Mouse (Mus musculus) gonadal fat pad, adult 2 months (tissue): ENCODE data around the gene Lrfn4. TPM values are rescaled to one million over a fixed set of nuclear protein-coding genes. Genes with fewer than 3 reads are reported as not detected.

Source experiments
- DNase-seq: peaks from one replicate; pipeline ENCODE4 v3.0.0-alpha.2; 2012; ENCODE audit warnings: low read depth
- polyA plus RNA-seq: library from polyadenylated mRNA; depleted of rRNA; stranded (reverse); fragments of >200 nt; gene quantifications from 2 replicates; pipeline ENCODE4 v1.2.3, GENCODE M21; 2012; rRNA removed

Lrfn4 gene
- 10.1 and 11.0 TPM in 2 replicates for polyA plus RNA-seq

DNA sequence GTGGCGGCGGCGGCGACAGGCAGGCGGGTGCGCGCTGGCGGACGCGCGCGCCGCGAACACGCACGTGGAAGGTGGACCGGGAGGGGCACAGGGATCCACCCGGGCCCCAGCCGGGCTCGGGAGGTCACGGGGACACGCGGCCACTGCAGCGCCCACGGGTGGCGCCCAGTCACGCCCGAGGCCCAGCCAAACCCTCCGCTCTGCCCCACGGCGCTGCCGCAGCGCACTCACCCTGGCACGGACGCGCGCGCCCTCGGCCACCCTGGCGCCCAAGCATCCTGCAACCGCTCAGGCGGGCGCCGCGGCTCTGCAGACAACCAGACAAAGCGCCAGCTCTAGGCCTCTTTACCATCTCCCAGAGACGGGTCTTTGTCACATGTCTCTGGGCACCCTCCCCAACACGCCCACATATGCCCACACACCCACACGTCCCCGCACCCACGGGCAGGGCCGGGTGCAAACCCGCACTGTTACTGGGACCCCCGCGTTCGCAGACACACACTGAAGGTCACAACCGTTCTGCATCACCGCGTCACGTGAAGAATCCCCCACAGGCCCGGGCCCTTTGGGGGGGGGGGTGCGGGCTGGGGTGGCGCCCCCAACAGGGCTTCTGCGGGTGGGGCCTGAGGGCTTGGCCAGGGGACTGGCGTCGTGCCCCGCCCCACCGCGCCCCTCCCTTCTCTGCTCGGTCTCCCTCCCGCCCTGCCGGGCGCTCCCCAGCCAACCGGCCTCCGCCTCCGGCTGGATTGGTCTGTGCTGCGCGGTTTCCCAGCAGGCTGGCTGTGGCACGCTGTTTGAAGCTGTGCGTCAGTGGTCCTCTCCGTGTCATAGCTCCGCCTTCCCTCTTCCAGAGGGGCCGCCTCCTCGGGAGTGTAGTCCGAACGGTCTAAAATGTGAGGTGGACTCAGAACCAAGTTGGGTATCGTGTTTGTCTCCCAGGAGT is at the start of gene Lrfn4:
Gene Lrfn4, minus strand, starts transcription at position 517 of the 943 bp plus-strand sequence.
- no peak for DNase-seq

- no peak for DNase-seq
Measured at GRCm38 (mm10) chr19:4658156-4658555, 42.7 kb upstream of the Lrfn4 start.

GRCm38 (mm10) chr19:4646917-4647492 is 31.5 kb upstream of the Lrfn4 start:
- DNase-seq, result no peak

- no peak for DNase-seq
Measured at GRCm38 (mm10) chr19:4644271-4644670, 28.8 kb upstream of the Lrfn4 start.

DNA sequence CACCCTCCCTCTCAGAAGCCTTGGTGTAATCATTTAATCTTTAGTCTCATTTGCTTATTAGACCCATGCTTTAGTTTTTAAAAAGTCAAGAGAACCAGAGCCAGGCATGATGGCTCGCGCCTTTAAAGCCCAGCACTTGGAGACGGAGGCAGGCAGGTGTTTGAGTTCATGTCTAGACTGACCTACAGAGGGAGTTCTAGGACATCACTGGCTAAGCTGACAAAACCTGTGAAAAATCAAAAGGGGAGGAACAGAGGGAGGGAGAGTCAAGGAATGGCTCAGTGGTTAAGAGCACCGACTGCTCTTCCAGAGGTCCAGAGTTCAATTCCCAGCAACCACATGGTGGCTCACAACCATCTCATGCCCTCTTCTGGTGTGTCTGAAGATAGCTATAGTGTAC is 20.5 kb upstream of the Lrfn4 start:
- no peak for DNase-seq

DNA sequence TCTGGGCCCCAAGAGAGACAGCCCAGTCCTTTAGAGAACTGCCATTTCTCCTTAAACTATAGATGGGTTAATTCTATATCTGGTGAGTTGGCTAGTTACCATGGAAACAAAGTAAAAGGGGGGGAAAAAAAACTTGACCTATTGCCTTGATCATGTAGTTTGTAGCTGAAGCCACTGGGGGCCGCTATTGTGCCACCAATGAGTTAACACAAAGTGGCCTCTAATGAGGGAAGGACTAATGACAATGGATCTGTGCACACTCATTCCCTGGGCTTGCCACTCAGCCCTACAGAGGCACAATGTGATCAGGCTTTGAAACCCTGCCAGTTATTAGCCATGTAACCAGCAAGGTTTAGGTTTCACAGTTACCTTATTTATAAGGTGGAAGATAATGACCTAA is 13.4 kb upstream of the Lrfn4 start:
- DNase-seq, result no peak

GRCm38 (mm10) chr19:4625829-4626535 is 10.5 kb upstream of the Lrfn4 start:
- DNase-seq, result no peak

- no peak for DNase-seq
Measured at GRCm38 (mm10) chr19:4625179-4625828, 9.8 kb upstream of the Lrfn4 start, which contains the start of gene Rce1. Gene Rce1 (minus strand): TSS chr19:4625641.

DNA sequence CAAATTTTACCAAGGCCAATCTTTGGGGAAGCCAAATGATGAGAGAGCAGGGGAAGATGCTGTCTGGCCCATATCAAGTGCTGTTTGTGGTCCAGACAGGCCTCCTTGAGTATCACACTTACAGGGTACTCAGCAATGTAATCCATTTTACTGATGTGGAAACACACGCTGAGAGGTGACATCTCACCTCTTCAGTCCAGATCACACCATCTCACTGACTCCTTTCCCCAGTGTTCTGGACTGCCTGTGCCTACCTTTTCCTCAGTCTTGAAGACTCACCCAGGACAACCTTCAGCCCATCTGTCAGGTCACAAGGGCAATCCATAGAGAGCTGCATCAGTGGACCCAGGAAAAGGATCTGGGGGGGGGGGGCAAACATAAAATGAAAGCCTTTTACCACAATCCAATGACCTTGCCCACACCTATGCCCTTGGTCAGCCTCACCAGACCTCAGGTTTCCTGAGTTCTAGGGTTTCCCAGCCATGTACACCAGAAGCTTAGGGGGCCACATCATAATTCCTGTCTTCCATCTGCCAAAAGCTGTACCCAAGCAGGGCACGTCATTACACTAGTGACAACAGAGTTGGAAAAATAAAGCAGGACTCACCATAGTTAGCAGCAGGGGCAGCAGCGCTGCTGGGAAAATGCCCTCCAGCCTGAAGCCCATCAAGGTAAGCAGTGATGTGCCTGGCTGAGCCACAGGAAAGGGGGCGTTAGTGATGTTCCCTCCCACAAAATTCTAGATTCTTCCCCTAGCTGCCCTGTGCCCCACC is 9.1 kb upstream of the Lrfn4 start:
- no peak for DNase-seq

GRCm38 (mm10) chr19:4624006-4624405 is 8.5 kb upstream of the Lrfn4 start:
- DNase-seq, result no peak

DNA sequence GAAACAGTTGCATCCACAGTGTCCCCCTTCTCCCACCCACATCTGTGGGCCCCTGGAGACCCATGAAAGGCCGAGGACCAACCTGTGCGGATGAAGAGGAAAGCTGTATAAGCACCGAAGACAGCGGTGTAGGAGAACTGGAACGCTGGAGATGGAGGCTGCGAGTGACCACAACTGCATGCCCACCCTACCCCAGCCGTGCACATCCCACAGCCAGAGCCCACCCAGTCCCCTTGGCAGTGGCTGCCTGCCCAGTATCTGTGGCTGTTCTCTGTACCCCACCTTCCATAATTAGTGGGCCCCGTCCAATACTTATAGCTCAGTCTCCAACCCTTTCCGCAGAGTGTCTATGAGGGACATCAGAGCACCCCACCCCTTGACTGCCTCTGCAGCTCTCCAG is 8.0 kb upstream of the Lrfn4 start:
- no peak for DNase-seq

DNA sequence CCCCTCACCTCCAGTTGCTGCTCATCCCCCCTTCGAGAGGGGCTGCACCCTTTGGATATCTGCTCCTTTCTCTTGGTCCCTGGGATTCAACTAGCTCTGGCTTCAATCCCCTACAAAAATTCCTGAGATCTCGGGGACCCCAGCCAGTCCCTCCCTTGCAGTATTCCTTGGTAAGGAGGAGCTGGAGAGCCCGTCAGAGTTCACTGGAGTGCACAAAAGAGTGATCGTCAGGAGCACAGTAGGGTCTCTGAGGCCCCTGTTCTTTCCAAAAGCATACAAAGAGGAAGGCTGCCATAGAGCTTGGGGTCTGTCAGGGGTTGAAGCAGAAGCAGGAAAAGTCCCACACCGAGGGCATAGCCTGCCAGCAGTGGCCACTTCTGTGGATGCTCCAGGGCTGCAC is 7.3 kb upstream of the Lrfn4 start:
- no peak for DNase-seq

DNA sequence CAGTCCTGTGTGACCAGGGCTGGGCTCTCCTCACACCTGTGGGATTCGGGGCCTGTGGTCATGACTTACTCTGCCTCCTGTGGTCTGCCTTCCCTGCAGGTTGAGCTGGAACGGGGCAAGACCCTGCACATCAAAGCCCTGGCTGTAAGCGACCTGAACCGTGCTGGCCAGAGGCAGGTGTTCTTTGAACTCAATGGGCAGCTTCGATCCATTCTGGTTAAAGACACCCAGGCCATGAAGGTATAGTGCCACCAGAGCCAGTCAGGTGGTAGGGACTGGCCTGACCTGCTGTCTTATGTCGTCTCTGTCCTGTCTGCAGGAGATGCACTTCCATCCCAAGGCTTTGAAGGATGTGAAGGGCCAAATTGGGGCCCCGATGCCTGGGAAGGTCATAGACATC is 5.3 kb upstream of the Lrfn4 start:
- DNase-seq, result no peak

DNA sequence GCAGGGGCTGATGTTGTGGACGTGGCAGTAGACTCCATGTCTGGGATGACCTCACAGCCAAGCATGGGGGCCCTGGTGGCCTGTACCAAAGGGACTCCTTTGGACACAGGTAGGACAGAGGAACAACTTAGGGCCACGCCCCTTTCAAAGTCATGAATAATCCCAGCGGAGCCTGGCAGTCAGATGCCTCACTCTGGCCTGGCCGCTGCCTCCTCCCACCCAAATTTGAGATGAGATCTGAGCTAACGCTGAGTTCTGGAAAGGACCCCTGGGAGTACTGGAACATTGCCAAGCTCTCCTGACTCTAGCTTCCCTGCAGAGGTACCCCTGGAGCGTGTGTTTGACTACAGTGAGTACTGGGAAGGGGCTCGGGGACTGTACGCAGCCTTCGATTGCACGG is 4.0 kb upstream of the Lrfn4 start:
- DNase-seq, result no peak

- DNase-seq, result no peak
Measured at GRCm38 (mm10) chr19:4618183-4618582, 2.7 kb upstream of the Lrfn4 start.

DNA sequence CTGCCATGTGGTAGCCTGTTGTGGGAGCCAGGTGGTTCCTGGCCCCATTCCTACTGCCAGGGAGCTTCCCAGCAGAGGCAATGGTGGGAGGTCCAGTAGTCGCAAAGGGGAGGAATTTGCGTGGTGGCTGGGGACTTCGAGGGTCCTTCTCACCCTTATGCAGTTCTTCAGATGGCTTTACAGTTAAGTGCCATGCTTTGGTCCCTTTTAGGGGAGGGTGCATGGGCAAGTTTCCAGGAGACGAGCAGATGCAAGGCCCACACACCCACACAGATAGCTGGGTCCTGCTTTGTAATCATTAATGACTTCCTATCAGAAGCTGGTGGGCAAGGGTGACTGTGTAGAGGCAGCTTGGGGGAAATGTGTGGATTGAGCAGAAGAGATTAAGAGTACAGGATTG is 1.1 kb upstream of the Lrfn4 start:
- no peak for DNase-seq

- no peak for DNase-seq
Measured at GRCm38 (mm10) chr19:4614305-4615150, 939 bp downstream of the Lrfn4 start.

GRCm38 (mm10) chr19:4613464-4614304 is 1.8 kb downstream of the Lrfn4 start:
- no peak for DNase-seq
